Mouse (Mus musculus) urinary bladder, postnatal 25 days (tissue): ENCODE measurements around the gene Mlxipl.
A peak's percentile ranks its signal among the peaks of the same experiment; 100 is the strongest.
"Not testable (repeated sequence)": the region's sequence is repeated elsewhere in the genome, so short reads cannot be mapped to it uniquely, and the experiment has no call there.

Experiments used
- DNase-seq: peaks from one replicate; pipeline ENCODE4 v3.0.0; 2022; ENCODE audit warnings: low spot score

Gene Mlxipl

GRCm38 (mm10) chr5:135089653-135090052 is at the start of gene Mlxipl:
TSS of gene Mlxipl (plus strand) at chr5:135089890.
- no peak for DNase-seq

GRCm38 (mm10) chr5:135040059-135040458 is 49.6 kb upstream of the Mlxipl start:
- no peak for DNase-seq

- DNase-seq: no peak
Measured at GRCm38 (mm10) chr5:135040777-135041176, 48.9 kb upstream of the Mlxipl start.

GRCm38 (mm10) chr5:135042105-135042788 is 47.4 kb upstream of the Mlxipl start:
- DNase-seq: no peak

GRCm38 (mm10) chr5:135044575-135044974 is 45.1 kb upstream of the Mlxipl start:
- DNase-seq: no peak

- no peak for DNase-seq
Measured at GRCm38 (mm10) chr5:135048539-135048938, 41.2 kb upstream of the Mlxipl start.

GRCm38 (mm10) chr5:135049268-135049667 is 40.4 kb upstream of the Mlxipl start:
- DNase-seq: not testable (repeated sequence)

GRCm38 (mm10) chr5:135053356-135053755 is 36.3 kb upstream of the Mlxipl start:
- DNase-seq: no peak

GRCm38 (mm10) chr5:135063629-135064381 is 25.9 kb upstream of the Mlxipl start, which contains the start of gene Dnajc30:
TSS of gene Dnajc30 (plus strand) at chr5:135064202.
- peak; percentile 96 for DNase-seq

- no peak for DNase-seq
Measured at GRCm38 (mm10) chr5:135064382-135064766, 25.3 kb upstream of the Mlxipl start.

GRCm38 (mm10) chr5:135064909-135065446 is 24.7 kb upstream of the Mlxipl start, which contains the start of gene Bud23:
TSS of gene Bud23 (minus strand) at chr5:135064959.
- DNase-seq: not testable (repeated sequence)

GRCm38 (mm10) chr5:135066008-135066407 is 23.7 kb upstream of the Mlxipl start:
- DNase-seq: no peak

- DNase-seq: no peak
Measured at GRCm38 (mm10) chr5:135070448-135070847, 19.2 kb upstream of the Mlxipl start.

- DNase-seq: no peak
Measured at GRCm38 (mm10) chr5:135072061-135072460, 17.6 kb upstream of the Mlxipl start.

GRCm38 (mm10) chr5:135072720-135073119 is 17.0 kb upstream of the Mlxipl start:
- DNase-seq: no peak

GRCm38 (mm10) chr5:135073349-135074150 is 16.1 kb upstream of the Mlxipl start:
- DNase-seq: no peak

- no peak for DNase-seq
Measured at GRCm38 (mm10) chr5:135075655-135076054, 14.0 kb upstream of the Mlxipl start.

- no peak for DNase-seq
Measured at GRCm38 (mm10) chr5:135076368-135076767, 13.3 kb upstream of the Mlxipl start.

- DNase-seq: no peak
Measured at GRCm38 (mm10) chr5:135076931-135077505, 12.7 kb upstream of the Mlxipl start.

- DNase-seq: peak; percentile 98
Measured at GRCm38 (mm10) chr5:135077564-135078481, 11.9 kb upstream of the Mlxipl start, which contains the start of gene Vps37d. TSS of gene Vps37d (minus strand) at chr5:135078266.

- DNase-seq: no peak
Measured at GRCm38 (mm10) chr5:135078482-135078810, 11.2 kb upstream of the Mlxipl start.
